Mouse (Mus musculus) cerebellum, adult 2 months (tissue): ENCODE measurements around the gene Dad1.

Experiments
- CTCF ChIP-seq: fragments of 200-500 bp; IDR thresholded peaks from 2 replicates; pipeline ENCODE4 v1.5.1; 2011; ENCODE audit warnings: low read depth, mild to moderate bottlenecking, control low read depth, low read length, moderate library complexity, borderline replicate concordance; ENCODE audit not compliant: insufficient read depth
- POLR2A ChIP-seq: fragments of 200-500 bp; IDR thresholded peaks from 2 replicates; pipeline ENCODE4 v1.6.1; 2011; ENCODE audit warnings: low read length, control low read depth, borderline replicate concordance; ENCODE audit not compliant: insufficient read depth

- TF ChIP-seq CTCF (no peak), POLR2A (no peak)
These were observed 19.5 kb downstream of the Dad1 start for GRCm38 (mm10) chr14:54234231-54235040.
